Mouse (Mus musculus) neural tube, embryonic 15.5 days (tissue): Measurements from ENCODE around the gene Sec24d. TPM values are rescaled to one million over a fixed set of nuclear protein-coding genes. Genes with fewer than 3 reads are reported as not detected.

Experiments used
- ATAC-seq: fragments of 200-750 bp; cut with Nextera tagmentation; 2 replicates; pipeline ENCODE4 v1.8.0; 2017; ENCODE audit warnings: mild to moderate bottlenecking, moderate TSS enrichment, moderate library complexity; ENCODE audit not compliant: low FRiP score
- H3K27ac ChIP-seq: fragments of 300-500 bp; sonication (generic); replicated peaks from 2 replicates; pipeline ENCODE4 v1.5.1; 2015; ENCODE audit warnings: mild to moderate bottlenecking, inconsistent platforms
- H3K27me3 ChIP-seq: fragments of 300-500 bp; sonication (generic); replicated peaks from 2 replicates; pipeline ENCODE4 v1.6.1; 2015; ENCODE audit warnings: inconsistent platforms
- H3K36me3 ChIP-seq: fragments of 300-500 bp; sonication (generic); 2 replicates; pipeline ENCODE4 v1.6.1; 2015; ENCODE audit warnings: inconsistent platforms
- H3K4me1 ChIP-seq: fragments of 300-500 bp; sonication (generic); 2 replicates; pipeline ENCODE4 v1.6.1; 2015; ENCODE audit warnings: inconsistent platforms
- H3K4me2 ChIP-seq: fragments of 300-500 bp; sonication (generic); 2 replicates; pipeline ENCODE4 v1.6.1; 2015; ENCODE audit warnings: inconsistent platforms, mild to moderate bottlenecking, moderate library complexity
- H3K4me3 ChIP-seq: fragments of 300-500 bp; sonication (generic); replicated peaks from 2 replicates; pipeline ENCODE4 v1.5.1; 2015; ENCODE audit warnings: mild to moderate bottlenecking, inconsistent platforms
- H3K9ac ChIP-seq: fragments of 300-500 bp; sonication (generic); replicated peaks from 2 replicates; pipeline ENCODE4 v1.6.1; 2015; ENCODE audit warnings: mild to moderate bottlenecking, inconsistent platforms
- H3K9me3 ChIP-seq: fragments of 300-500 bp; sonication (generic); replicated peaks from 2 replicates; pipeline ENCODE4 v1.6.1; 2016; ENCODE audit warnings: inconsistent platforms
- WGBS: fragments of 180-500 bp; shearing (Covaris S2); methylation state at CpG from one replicate; pipeline ENCODE4 v1.1.7; 2015; ENCODE audit warnings: mixed read lengths; 5-methylcytosine and 5-hydroxymethylcytosine counted together
- polyA plus RNA-seq: library from polyadenylated mRNA; unstranded; fragments of >200 nt; fragmentation: Nextera tagmentation; extraction: Ambion mirVana; gene quantifications from 2 replicates; pipeline ENCODE4 v1.2.1, GENCODE M21; 2015

Gene Sec24d
- polyA plus RNA-seq, 1 experiment from 2014 or later = 18.3 TPM

DNA sequence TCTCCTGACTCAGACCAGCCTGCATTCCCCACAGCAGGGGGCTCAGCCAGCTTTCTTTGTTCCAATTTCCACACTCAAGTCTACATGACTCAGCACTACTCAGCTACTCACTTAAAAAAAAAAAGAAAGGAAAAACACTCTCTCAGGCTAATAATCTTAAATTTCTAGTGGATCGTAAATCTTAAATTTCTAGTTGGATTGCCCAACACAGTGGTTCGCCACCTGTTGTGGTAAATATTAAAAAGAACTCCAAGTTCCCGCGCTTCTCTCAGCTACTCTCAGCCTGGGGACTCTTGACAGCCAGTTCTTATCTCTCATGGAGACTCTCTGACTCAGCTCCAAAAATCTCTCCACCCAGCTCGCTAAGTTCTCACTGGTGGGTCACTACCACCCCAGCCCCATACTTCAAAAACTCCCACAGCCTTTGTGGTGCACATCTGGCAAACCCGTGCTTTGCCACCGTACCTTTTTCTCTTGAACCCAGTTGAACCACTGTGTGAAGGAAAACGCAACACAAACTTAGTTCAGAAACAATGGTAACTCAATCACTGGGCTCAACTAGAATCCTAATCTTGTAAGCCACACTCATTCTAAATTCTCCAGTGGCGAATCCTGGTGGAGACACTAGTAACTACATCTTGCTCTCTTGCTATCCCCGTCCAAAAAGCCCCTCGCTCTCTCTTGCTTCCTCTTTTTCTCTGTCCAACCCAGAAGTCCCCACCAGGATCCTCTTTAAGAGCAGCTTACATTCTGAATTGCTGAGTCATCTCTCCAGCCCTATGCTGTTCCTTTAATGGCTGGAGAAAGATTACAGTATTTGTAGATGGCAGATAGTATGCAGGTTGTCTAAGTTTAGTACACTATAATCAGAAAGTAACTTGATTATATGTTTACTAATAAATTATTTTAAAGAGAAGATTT is 10.8 kb upstream of the Sec24d start:
- ATAC-seq = no peak

GRCm38 (mm10) chr3:123258709-123259108 is 8.5 kb upstream of the Sec24d start:
- no peak overlapping the region for H3K9ac ChIP-seq
- H3K9me3 ChIP-seq = no peaks in the 10 kb centered on the region
- H3K27me3 ChIP-seq = no peaks in the 10 kb centered on the region
- 78% methylated on average over 4 of the region's 4 CpGs for WGBS
- no peak overlapping the region for H3K27ac ChIP-seq
- H3K4me2 ChIP-seq = no peak overlapping the region
- ATAC-seq = no peak
- H3K4me1 ChIP-seq = no peaks in the 10 kb centered on the region
- no peaks in the 10 kb centered on the region for H3K36me3 ChIP-seq
- H3K4me3 ChIP-seq = no peak overlapping the region

More for the DNA sequence above, 10.8 kb upstream of the Sec24d start:
- 83% methylated on average over 11 of the region's 11 CpGs for WGBS
- H3K27ac ChIP-seq = no peak overlapping the region
- H3K9me3 ChIP-seq = no peaks in the 10 kb centered on the region
- no peak overlapping the region for H3K4me3 ChIP-seq
- no peak overlapping the region for H3K9ac ChIP-seq
- no peaks in the 10 kb centered on the region for H3K27me3 ChIP-seq
- H3K4me1 ChIP-seq = no peaks in the 10 kb centered on the region
- H3K36me3 ChIP-seq = no peaks in the 10 kb centered on the region
- H3K4me2 ChIP-seq = no peak overlapping the region

GRCm38 (mm10) chr3:123264706-123265105 is 2.5 kb upstream of the Sec24d start:
- Histone ChIP-seq H3K4me1 (peaks cover 11% of the 10 kb centered on the region), H3K4me3 (peak overlapping the region; percentile 28), H3K4me2 (peak overlapping the region; percentile 33; the same call in 1 of the 2 replicates), H3K9ac (no peak overlapping the region; the same call in 1 of the 2 replicates), H3K27ac (no peak overlapping the region), H3K27me3 (0 out of 2 replicates have a peak, but pooled peaks cover 3% of the 10 kb centered on the region), H3K36me3 (no peaks in the 10 kb centered on the region), H3K9me3 (no peaks in the 10 kb centered on the region)
- WGBS = 53% methylated on average over 6 of the region's 6 CpGs
- no peak for ATAC-seq

GRCm38 (mm10) chr3:123267741-123268201 is 516 bp downstream of the Sec24d start:
- WGBS = under 1% methylated on average over 25 of the region's 25 CpGs
- H3K36me3 ChIP-seq = 0 out of 2 replicates have a peak, but pooled peaks cover 3% of the 10 kb centered on the region
- peak overlapping the region; percentile 62 for H3K9ac ChIP-seq
- peak; percentile 65 for ATAC-seq
- H3K4me1 ChIP-seq = peaks cover 11% of the 10 kb centered on the region
- H3K4me2 ChIP-seq = peak overlapping the region; percentile 97
- H3K27me3 ChIP-seq = 0 out of 2 replicates have a peak, but pooled peaks cover 5% of the 10 kb centered on the region
- H3K9me3 ChIP-seq = no peaks in the 10 kb centered on the region
- H3K27ac ChIP-seq = peak overlapping the region; percentile 63
- peak overlapping the region; percentile 76 for H3K4me3 ChIP-seq

DNA sequence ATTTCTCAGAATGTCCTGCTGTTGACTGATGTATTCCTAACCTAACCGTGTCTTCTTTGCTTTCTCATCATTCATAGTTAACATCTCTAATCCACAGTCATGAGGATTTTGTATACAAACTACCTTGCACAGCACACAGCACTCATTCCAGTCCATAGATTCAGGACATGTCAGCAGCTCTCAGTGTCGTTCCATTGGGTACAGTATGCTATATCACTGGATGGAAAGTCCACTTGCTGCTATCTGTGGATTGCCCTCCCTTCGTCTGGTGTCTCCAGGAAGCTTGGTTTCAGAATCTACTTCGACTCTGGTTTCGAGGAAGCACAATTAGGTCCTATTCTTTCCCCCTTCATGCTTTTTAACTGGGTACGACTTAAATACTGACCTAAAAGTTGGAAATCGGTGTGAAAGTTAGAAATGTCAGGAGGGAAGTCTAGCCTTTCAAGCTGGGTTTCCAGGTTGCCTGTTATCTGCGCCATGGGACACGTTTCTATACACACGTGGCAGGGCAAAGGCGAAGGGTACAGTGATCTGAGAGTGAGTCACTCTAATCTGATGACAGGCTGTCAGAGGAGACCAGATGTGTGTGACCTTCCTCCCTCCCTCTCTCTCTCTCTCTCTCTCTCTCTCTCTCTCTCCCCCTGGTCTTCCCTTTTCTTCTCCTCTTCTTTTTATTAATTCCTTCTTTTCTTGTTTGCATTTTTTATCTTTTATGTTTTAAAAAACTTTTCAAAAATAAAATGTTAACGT is 15.8 kb downstream of the Sec24d start:
- no peaks in the 10 kb centered on the region for H3K9me3 ChIP-seq
- ATAC-seq = no peak
- H3K4me3 ChIP-seq = no peak overlapping the region
- H3K27ac ChIP-seq = no peak overlapping the region
- H3K9ac ChIP-seq = no peak overlapping the region
- H3K4me2 ChIP-seq = no peak overlapping the region
- 88% methylated on average over 12 of the region's 12 CpGs for WGBS
- H3K36me3 ChIP-seq = no peaks in the 10 kb centered on the region; the same call in 1 of the 2 replicates
- no peaks in the 10 kb centered on the region for H3K27me3 ChIP-seq
- H3K4me1 ChIP-seq = no peaks in the 10 kb centered on the region

- H3K4me2 ChIP-seq = no peak overlapping the region
- no peaks in the 10 kb centered on the region for H3K4me1 ChIP-seq
- no peaks in the 10 kb centered on the region for H3K9me3 ChIP-seq
- H3K27me3 ChIP-seq = no peaks in the 10 kb centered on the region
- H3K36me3 ChIP-seq = no peaks in the 10 kb centered on the region; the same call in 1 of the 2 replicates
- 95% methylated on average over 5 of the region's 5 CpGs for WGBS
- no peak overlapping the region for H3K4me3 ChIP-seq
- ATAC-seq = no peak
- H3K9ac ChIP-seq = no peak overlapping the region
- no peak overlapping the region for H3K27ac ChIP-seq
These were observed 17.0 kb downstream of the Sec24d start for GRCm38 (mm10) chr3:123284284-123284683.

- Histone ChIP-seq H3K4me2 (no peak overlapping the region), H3K4me1 (no peaks in the 10 kb centered on the region), H3K9me3 (no peaks in the 10 kb centered on the region), H3K27me3 (no peaks in the 10 kb centered on the region), H3K4me3 (no peak overlapping the region), H3K36me3 (no peaks in the 10 kb centered on the region; the same call in 1 of the 2 replicates), H3K9ac (no peak overlapping the region), H3K27ac (no peak overlapping the region)
- no peak for ATAC-seq
These were observed 18.4 kb downstream of the Sec24d start for GRCm38 (mm10) chr3:123285649-123286048.

GRCm38 (mm10) chr3:123288856-123289570 is 21.8 kb downstream of the Sec24d start:
- H3K9me3 ChIP-seq = no peaks in the 10 kb centered on the region

GRCm38 (mm10) chr3:123291670-123292069 is 24.4 kb downstream of the Sec24d start:
- H3K4me3 ChIP-seq = no peak overlapping the region
- H3K27me3 ChIP-seq = no peaks in the 10 kb centered on the region
- H3K4me1 ChIP-seq = no peaks in the 10 kb centered on the region
- H3K9me3 ChIP-seq = no peaks in the 10 kb centered on the region
- no peak overlapping the region for H3K4me2 ChIP-seq
- H3K9ac ChIP-seq = no peak overlapping the region
- 0 out of 2 replicates have a peak, but pooled peaks cover 2% of the 10 kb centered on the region for H3K36me3 ChIP-seq
- H3K27ac ChIP-seq = no peak overlapping the region
- no peak for ATAC-seq

More at GRCm38 (mm10) chr3:123288856-123289570, 21.8 kb downstream of the Sec24d start:
- Histone ChIP-seq H3K4me1 (no peaks in the 10 kb centered on the region), H3K36me3 (no peaks in the 10 kb centered on the region), H3K9ac (no peak overlapping the region), H3K4me3 (no peak overlapping the region), H3K27ac (no peak overlapping the region), H3K27me3 (no peaks in the 10 kb centered on the region), H3K4me2 (no peak overlapping the region)
- WGBS = 60% methylated on average over 9 of the region's 9 CpGs
- ATAC-seq = no peak

DNA sequence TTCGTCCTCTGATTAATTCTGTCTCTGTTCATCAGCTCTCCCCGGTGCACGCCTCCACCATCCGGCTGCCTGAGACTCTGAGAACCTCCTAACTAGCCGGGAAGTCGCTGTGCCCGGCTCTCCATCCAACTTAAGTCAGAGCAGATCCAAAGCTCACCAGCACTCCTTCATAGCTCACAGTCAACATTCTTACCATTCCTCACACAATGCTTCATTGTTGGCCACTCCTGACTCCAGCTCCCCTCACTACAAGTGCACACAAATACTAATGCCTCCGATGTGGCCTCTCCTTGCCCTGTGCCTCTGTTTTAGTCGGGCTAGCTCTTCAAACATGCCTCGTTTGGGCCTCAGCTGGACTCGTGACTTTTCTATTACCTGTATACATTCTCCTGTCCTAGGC is 29.4 kb downstream of the Sec24d start:
- no peaks in the 10 kb centered on the region for H3K4me1 ChIP-seq

DNA sequence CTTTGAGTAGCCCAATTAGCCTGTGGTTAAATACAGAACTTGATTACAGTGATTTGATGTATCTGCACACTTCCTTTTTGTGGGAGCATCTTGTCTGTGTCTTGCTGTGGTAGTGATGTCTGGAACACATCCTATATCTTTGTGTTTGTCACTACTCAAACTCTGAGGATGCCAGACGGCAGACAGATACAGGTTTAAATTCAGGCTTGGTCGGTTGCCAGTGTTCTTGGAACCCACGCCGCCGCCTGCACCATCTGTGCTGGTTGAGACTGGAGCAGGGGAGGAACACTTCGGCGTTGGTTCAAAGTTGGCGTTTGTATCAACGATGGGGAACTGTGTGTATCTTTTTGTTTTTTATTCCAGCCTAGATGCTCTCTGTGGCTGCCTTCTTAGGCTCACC is 31.0 kb downstream of the Sec24d start:
- Histone ChIP-seq H3K9ac (no peak overlapping the region), H3K27me3 (no peaks in the 10 kb centered on the region), H3K4me1 (no peaks in the 10 kb centered on the region), H3K4me2 (no peak overlapping the region), H3K9me3 (no peaks in the 10 kb centered on the region), H3K4me3 (no peak overlapping the region), H3K36me3 (peaks cover 7% of the 10 kb centered on the region), H3K27ac (no peak overlapping the region)
- ATAC-seq = no peak
- 88% methylated on average over 9 of the region's 9 CpGs for WGBS

More for the DNA sequence above, 29.4 kb downstream of the Sec24d start:
- Histone ChIP-seq H3K4me3 (no peak overlapping the region), H3K4me2 (no peak overlapping the region), H3K36me3 (0 out of 2 replicates have a peak, but pooled peaks cover 2% of the 10 kb centered on the region), H3K27me3 (no peaks in the 10 kb centered on the region), H3K9ac (no peak overlapping the region), H3K9me3 (no peaks in the 10 kb centered on the region), H3K27ac (no peak overlapping the region)
- no peak for ATAC-seq
- WGBS = 77% methylated on average over 11 of the region's 11 CpGs
